ENCODE assay signal across 22 mouse cellular contexts in the genomic region with DNA sequence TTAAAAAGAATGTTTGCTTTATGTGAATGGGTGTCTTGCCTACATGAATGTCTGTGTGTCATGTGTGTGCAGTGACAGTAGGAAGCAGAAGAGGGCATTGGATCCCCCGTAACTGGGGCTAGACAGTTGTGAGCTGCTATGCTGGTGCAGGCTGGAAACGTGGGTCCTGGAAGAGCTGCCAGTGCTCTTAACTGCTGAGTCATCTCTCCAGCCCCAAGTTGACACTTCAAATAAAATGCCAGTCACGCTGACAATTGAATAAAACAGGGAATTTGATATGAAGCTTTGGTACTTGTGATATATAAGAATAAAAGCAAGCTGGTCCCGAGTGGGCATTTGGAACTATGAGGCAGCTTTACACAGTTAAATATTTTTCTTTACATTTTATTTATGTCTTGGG. TPM values are rescaled to one million over a fixed set of nuclear protein-coding genes. Genes with fewer than 3 reads are reported as not detected.
DNase-seq lines count a peak whose midpoint lies in the region; ATAC-seq and TF ChIP-seq lines count a peak whose summit lies in the region.
"Had no signal": no experiment of that assay in that cellular context is flagged by ENCODE, and none has a peak within 500 bp of the region (broad histone marks: within the 10 kb centered on the region; RNA-seq: fewer than 3 reads in every experiment).

No protein-coding gene starts in this region.

- no peaks in the 10 kb centered on the region for H3K4me1 ChIP-seq in liver, embryonic 16.5 days (ENCODE audit: control insufficient read depth, low read depth, low read length)
- H3K4me1 ChIP-seq in liver, embryonic 11.5 days (replicated peaks; ENCODE audit: control insufficient read depth, insufficient read depth, low read length): no peaks in the 10 kb centered on the region
- no peaks in the 10 kb centered on the region for H3K4me1 ChIP-seq in limb, embryonic 10.5 days
- H3K4me1 ChIP-seq: embryonic facial prominence, embryonic 10.5 days; forebrain, embryonic 10.5 days; hindbrain, embryonic 10.5 days had no signal

- peak overlapping the region; percentile 58 for H3K27ac ChIP-seq in layer of hippocampus, adult 2 months
- no peak overlapping the region for H3K27ac ChIP-seq in liver, embryonic 16.5 days (ENCODE audit: low read length)
- H3K27ac ChIP-seq in liver, embryonic 11.5 days (ENCODE audit: low read depth, low read length): no peak overlapping the region
- H3K27ac ChIP-seq in limb, embryonic 10.5 days: no peak overlapping the region
- H3K27ac ChIP-seq: embryonic facial prominence, embryonic 10.5 days; forebrain, embryonic 10.5 days; hindbrain, embryonic 10.5 days; hindbrain, embryonic 14.5 days had no signal

- DNase-seq in layer of hippocampus, adult 2 months (ENCODE audit: low spot score in 2 of 2): no peak
- no peak for DNase-seq in layer of hippocampus, postnatal 14 days (ENCODE audit: low spot score in 2 of 2)
- DNase-seq in liver, embryonic 11.5 days (ENCODE audit: low spot score): no peak
- DNase-seq in c-Kit-negative CD71-positive TER-119-positive erythroid progenitor cells, embryonic 14.5 days (ENCODE audit: low read depth, low spot score): peak; percentile 25
- no peak for DNase-seq in limb, embryonic 10.5 days (ENCODE audit: low spot score)
- DNase-seq: adrenal gland, postnatal 10 days; cerebellum, adult 18-20 months; cerebellum, adult 9-11 months; cerebellum, postnatal 36 days; gastrocnemius, postnatal 36 days; heart, adult 18-20 months had no signal

- 0 out of 2 replicates have a peak, but pooled peaks have one; percentile 27 for ATAC-seq in liver, embryonic 16.5 days (ENCODE audit: low read depth)
- no peak for ATAC-seq in liver, embryonic 11.5 days (replicated peaks; ENCODE audit: low FRiP score)
- ATAC-seq in monocyte, adult 5-6 weeks (replicated peaks; ENCODE audit: insufficient number of reproducible peaks, low FRiP score, low TSS enrichment, poor library complexity, severe bottlenecking): no peak
- ATAC-seq: forebrain, embryonic 14.5 days had no signal

- no peak overlapping the region for H3K9ac ChIP-seq in liver, embryonic 16.5 days (ENCODE audit: low read depth, low read length)
- no peak overlapping the region for H3K9ac ChIP-seq in liver, embryonic 11.5 days (ENCODE audit: low read depth, low read length)
- H3K9ac ChIP-seq: heart, embryonic 12.5 days; hindbrain, embryonic 14.5 days had no signal

- no peak for TF ChIP-seq CTCF in layer of hippocampus, adult 2 months (conservative IDR thresholded peaks at IDR 0.05)

- no peaks in the 10 kb centered on the region for H3K9me3 ChIP-seq in liver, embryonic 16.5 days (replicated peaks; ENCODE audit: control insufficient read depth, low read length)
- no peaks in the 10 kb centered on the region for H3K9me3 ChIP-seq in liver, embryonic 11.5 days (ENCODE audit: control insufficient read depth, low read length)
- no peaks in the 10 kb centered on the region for H3K9me3 ChIP-seq in limb, embryonic 10.5 days (replicated peaks)
- H3K9me3 ChIP-seq: embryonic facial prominence, embryonic 10.5 days; forebrain, embryonic 10.5 days; heart, embryonic 12.5 days; hindbrain, embryonic 10.5 days had no signal

- no peak overlapping the region for H3K4me2 ChIP-seq in liver, embryonic 16.5 days (ENCODE audit: low read depth, low read length)
- H3K4me2 ChIP-seq in liver, embryonic 11.5 days: no peak overlapping the region
- H3K4me2 ChIP-seq: heart, embryonic 12.5 days; hindbrain, embryonic 14.5 days had no signal

- WGBS in liver, embryonic 16.5 days (ENCODE audit: insufficient replicate concordance): 59% methylated on average over 4 of the region's 4 CpGs
- WGBS in liver, embryonic 11.5 days: 84% methylated on average over 4 of the region's 4 CpGs
- WGBS in limb, embryonic 10.5 days: 88% methylated on average over 4 of the region's 4 CpGs

- no peaks in the 10 kb centered on the region for H3K27me3 ChIP-seq in liver, embryonic 16.5 days (ENCODE audit: control insufficient read depth, insufficient read depth, low read depth, low read length)
- H3K27me3 ChIP-seq in liver, embryonic 11.5 days (replicated peaks; ENCODE audit: control insufficient read depth, insufficient read depth, low read length): no peaks in the 10 kb centered on the region
- H3K27me3 ChIP-seq in limb, embryonic 10.5 days (ENCODE audit: low read depth, poor library complexity, severe bottlenecking): no peaks in the 10 kb centered on the region
- H3K27me3 ChIP-seq: heart, embryonic 12.5 days had no signal

- H3K36me3 ChIP-seq in liver, embryonic 16.5 days (ENCODE audit: control insufficient read depth, insufficient read depth): peaks cover 4% of the 10 kb centered on the region
- H3K36me3 ChIP-seq in liver, embryonic 11.5 days (ENCODE audit: control insufficient read depth, insufficient read depth, low read length): peaks cover 29% of the 10 kb centered on the region
- H3K36me3 ChIP-seq in limb, embryonic 10.5 days: peaks cover 79% of the 10 kb centered on the region

- no peak overlapping the region for H3K4me3 ChIP-seq in layer of hippocampus, adult 2 months
- H3K4me3 ChIP-seq in liver, embryonic 16.5 days (ENCODE audit: low read depth, low read length): no peak overlapping the region
- H3K4me3 ChIP-seq in liver, embryonic 11.5 days (ENCODE audit: low read depth, low read length): no peak overlapping the region
- H3K4me3 ChIP-seq in limb, embryonic 10.5 days: no peak overlapping the region
- H3K4me3 ChIP-seq: embryonic facial prominence, embryonic 10.5 days; erythroblast, embryonic 14.5 days; forebrain, embryonic 10.5 days; heart, embryonic 12.5 days; hindbrain, embryonic 10.5 days had no signal

RNA-seq across cellular contexts. Expression of gene Parl, which starts 21.9 kb away (rescaled TPM):
- 10 to 100 TPM; 51.4 to 56.4 TPM for total RNA-seq in layer of hippocampus, adult 2 months (2021)
- 10 to 100 TPM; 57.8 to 67.6 TPM for total RNA-seq in layer of hippocampus, postnatal 14 days (2021)
- 32.8 and 34.7 TPM in 2 replicates for polyA plus RNA-seq in liver, embryonic 16.5 days (2015; fragmentation: Nextera tagmentation; extraction: Ambion mirVana)
- polyA plus RNA-seq in liver, embryonic 11.5 days (2014; fragmentation: Nextera tagmentation; extraction: Ambion mirVana): 87.6 and 89.4 TPM in 2 replicates
- 131 and 157 TPM in 2 replicates for polyA plus RNA-seq in limb, embryonic 10.5 days (2016; fragmentation: Nextera tagmentation; extraction: Ambion mirVana)
- total RNA-seq in monocyte, adult 5-6 weeks (2017): 124 to 272 TPM (median 203 TPM) in 3 replicates

RNA-seq across cellular contexts. Expression of gene Map6d1, which starts 39.1 kb away (rescaled TPM):
- 10 to 100 TPM; 31.9 to 35.2 TPM for total RNA-seq in layer of hippocampus, adult 2 months (2021)
- total RNA-seq in layer of hippocampus, postnatal 14 days (2021): 10 to 100 TPM; 34.0 to 34.6 TPM
- 0.05 TPM in 1 of 2 replicates, not detected in the other for polyA plus RNA-seq in liver, embryonic 16.5 days (2015; fragmentation: Nextera tagmentation; extraction: Ambion mirVana)
- polyA plus RNA-seq in liver, embryonic 11.5 days (2014; fragmentation: Nextera tagmentation; extraction: Ambion mirVana): 0.27 and 0.31 TPM in 2 replicates
- 0.75 and 0.89 TPM in 2 replicates for polyA plus RNA-seq in limb, embryonic 10.5 days (2016; fragmentation: Nextera tagmentation; extraction: Ambion mirVana)
- total RNA-seq in monocyte, adult 5-6 weeks (2017): not detected in 3 replicates

RNA-seq across cellular contexts. Expression of gene Cyp2ab1, which starts 45.0 kb away (rescaled TPM):
- total RNA-seq in layer of hippocampus, adult 2 months (2021): not detected
- total RNA-seq in layer of hippocampus, postnatal 14 days (2021): not detected
- not detected in 2 replicates for polyA plus RNA-seq in liver, embryonic 16.5 days (2015; fragmentation: Nextera tagmentation; extraction: Ambion mirVana)
- not detected in 2 replicates for polyA plus RNA-seq in liver, embryonic 11.5 days (2014; fragmentation: Nextera tagmentation; extraction: Ambion mirVana)
- not detected in 2 replicates for polyA plus RNA-seq in limb, embryonic 10.5 days (2016; fragmentation: Nextera tagmentation; extraction: Ambion mirVana)
- 70.8 to 81.1 TPM (median 72.0 TPM) in 3 replicates for total RNA-seq in monocyte, adult 5-6 weeks (2017)
- total RNA-seq: MEL had no signal
- polyA plus RNA-seq: embryonic facial prominence, embryonic 10.5 days; erythroblast, embryonic 14.5 days; forebrain, embryonic 10.5 days; forebrain, embryonic 14.5 days; heart, embryonic 12.5 days; heart, embryonic 16.5 days; hindbrain, embryonic 10.5 days; hindbrain, embryonic 14.5 days had no signal

Comparison
In these comparisons a context has a peak if more than half of its experiments do, and no peak if none do; other contexts are left out.
1. RNA of gene Map6d1, which starts 39.1 kb away (total RNA-seq): 31.9 to 35.2 TPM in layer of hippocampus, adult 2 months and 34.0 to 34.6 TPM in layer of hippocampus, postnatal 14 days; not detected in monocyte, adult 5-6 weeks; every median in the first group is over 10 times any median in the second.
2. RNA of gene Cyp2ab1, which starts 45.0 kb away (total RNA-seq): 70.8 to 81.1 TPM in monocyte, adult 5-6 weeks; not detected in layer of hippocampus, adult 2 months and not detected in layer of hippocampus, postnatal 14 days; every median in the first group is over 10 times any median in the second.